Mouse (Mus musculus) limb, embryonic 14.5 days (tissue): ENCODE results near the gene Gm29427. TPM values are rescaled to one million over a fixed set of nuclear protein-coding genes. Genes with fewer than 3 reads are reported as not detected.

Source experiments
- ATAC-seq: fragments of 200-750 bp; cut with Nextera tagmentation; 2 replicates; pipeline ENCODE4 v1.8.0; 2017; ENCODE audit warnings: low read depth, moderate number of reproducible peaks, moderate TSS enrichment; ENCODE audit not compliant: low FRiP score
- DNase-seq: peaks from one replicate; pipeline ENCODE4 v3.0.0-alpha.2; 2015; ENCODE audit warnings: low spot score
- H3K27ac ChIP-seq: fragments of 300-500 bp; sonication (generic); replicated peaks from 2 replicates; pipeline ENCODE4 v1.5.1; 2014; ENCODE audit warnings: low read depth, mild to moderate bottlenecking, low read length, moderate library complexity, mixed read lengths
- H3K27me3 ChIP-seq: fragments of 300-500 bp; sonication (generic); 2 replicates; pipeline ENCODE4 v1.6.1; 2014; ENCODE audit warnings: low read length, mixed read lengths; ENCODE audit not compliant: control insufficient read depth, insufficient read depth
- H3K36me3 ChIP-seq: fragments of 300-500 bp; sonication (generic); 2 replicates; pipeline ENCODE4 v1.6.1; 2014; ENCODE audit warnings: mild to moderate bottlenecking, low read length, moderate library complexity, mixed read lengths; ENCODE audit not compliant: control insufficient read depth, insufficient read depth
- H3K4me1 ChIP-seq: fragments of 300-500 bp; sonication (generic); 2 replicates; pipeline ENCODE4 v1.6.1; 2014; ENCODE audit warnings: antibody characterized with exemption, low read length, mixed read lengths; ENCODE audit not compliant: control insufficient read depth, insufficient read depth
- H3K4me2 ChIP-seq: fragments of 300-500 bp; sonication (generic); replicated peaks from 2 replicates; pipeline ENCODE4 v1.6.1; 2014; ENCODE audit warnings: low read depth, mild to moderate bottlenecking, low read length, moderate library complexity; ENCODE audit not compliant: severe bottlenecking
- H3K4me3 ChIP-seq: fragments of 300-500 bp; sonication (generic); replicated peaks from 2 replicates; pipeline ENCODE4 v1.5.1; 2014; ENCODE audit warnings: low read length
- H3K9ac ChIP-seq: fragments of 300-500 bp; sonication (generic); 2 replicates; pipeline ENCODE4 v1.6.1; 2014; ENCODE audit warnings: mild to moderate bottlenecking, low read depth, low read length, moderate library complexity; ENCODE audit not compliant: severe bottlenecking
- H3K9me3 ChIP-seq: fragments of 300-500 bp; sonication (generic); 2 replicates; pipeline ENCODE4 v1.6.1; 2016; ENCODE audit warnings: low read length; ENCODE audit not compliant: control insufficient read depth
- POLR2A ChIP-seq: fragments of 200-500 bp; IDR thresholded peaks from 2 replicates; pipeline ENCODE4 v1.8.0; 2012; ENCODE audit warnings: inconsistent platforms, mild to moderate bottlenecking, moderate library complexity, borderline replicate concordance; ENCODE audit not compliant: insufficient read depth, insufficient read length; ENCODE audit errors: extremely low read depth
- WGBS: fragments of 180-500 bp; shearing (Covaris S2); extraction: QIAGEN DNeasy Blood & Tissue Kit; methylation state at CpG from one replicate; pipeline ENCODE4 v1.1.7; 2014; 5-methylcytosine and 5-hydroxymethylcytosine counted together
- polyA plus RNA-seq, 2 experiments: library from polyadenylated mRNA; depleted of rRNA in 1 of 2; stranded (reverse) in 1 of 2; unstranded in 1 of 2; fragments of >200 nt; fragmentation: Nextera tagmentation in 1 of 2; extraction: Ambion mirVana in 1 of 2; gene quantifications; 2 replicates each; pipeline versions ENCODE4 v1.2.1 to v1.2.3; 2012 to 2014

Gm29427 gene
- polyA plus RNA-seq, 2 experiments, result not detected

GRCm38 (mm10) chr1:130629521-130629920 lies 86.1 kb downstream of the Gm29427 start, which contains the start of gene Zp3r:
TSS of gene Zp3r (minus strand) at chr1:130629621.
- Histone ChIP-seq H3K27ac (no peak within 1 kb of the TSS), H3K36me3 (no peaks in the 10 kb centered on the region), H3K4me3 (no peak within 1 kb of the TSS), H3K27me3 (no peaks in the 10 kb centered on the region), H3K4me1 (no peaks in the 10 kb centered on the region), H3K4me2 (no peak within 1 kb of the TSS), H3K9me3 (no peaks in the 10 kb centered on the region), H3K9ac (no peak within 1 kb of the TSS)
- WGBS, result 97% methylated on average over 2 of the region's 2 CpGs
- TF ChIP-seq POLR2A, result no peak
- ATAC-seq (no peak), DNase-seq (no peak)

Other genes starting within 250 kb of the Gm29427 start
- gene Zp3r, start 86.2 kb downstream of the Gm29427 start, polyA plus RNA-seq (2012; rRNA removed), result not detected in 2 replicates
- not detected in 2 replicates for gene Zp3r, start 86.2 kb downstream of the Gm29427 start, polyA plus RNA-seq (2014; fragmentation: Nextera tagmentation; extraction: Ambion mirVana)
- 0.03 TPM in 1 of 2 replicates, not detected in the other for gene C4bp, start 54.2 kb downstream of the Gm29427 start, polyA plus RNA-seq (2012; rRNA removed)
- gene C4bp, start 54.2 kb downstream of the Gm29427 start, polyA plus RNA-seq (2014; fragmentation: Nextera tagmentation; extraction: Ambion mirVana), result not detected in 2 replicates
- gene Yod1, start 1.5 kb upstream of the Gm29427 start, polyA plus RNA-seq (2012; rRNA removed), result 2.9 TPM in 2 replicates
- gene Yod1, start 1.5 kb upstream of the Gm29427 start, polyA plus RNA-seq (2014; fragmentation: Nextera tagmentation; extraction: Ambion mirVana), result 7.2 and 7.9 TPM in 2 replicates
- 17.2 and 20.8 TPM in 2 replicates for gene Pfkfb2, start 13.5 kb upstream of the Gm29427 start, polyA plus RNA-seq (2012; rRNA removed)
- gene Pfkfb2, start 13.5 kb upstream of the Gm29427 start, polyA plus RNA-seq (2014; fragmentation: Nextera tagmentation; extraction: Ambion mirVana), result 7.3 and 8.5 TPM in 2 replicates
- gene AA986860, start 16.2 kb upstream of the Gm29427 start, polyA plus RNA-seq (2012; rRNA removed), result 1.9 and 2.8 TPM in 2 replicates
- gene AA986860, start 16.2 kb upstream of the Gm29427 start, polyA plus RNA-seq (2014; fragmentation: Nextera tagmentation; extraction: Ambion mirVana), result 8.1 and 10.6 TPM in 2 replicates
- gene Fcamr, start 85.1 kb upstream of the Gm29427 start, polyA plus RNA-seq (2012; rRNA removed), result 0.44 and 0.54 TPM in 2 replicates
- 0.11 and 0.28 TPM in 2 replicates for gene Fcamr, start 85.1 kb upstream of the Gm29427 start, polyA plus RNA-seq (2014; fragmentation: Nextera tagmentation; extraction: Ambion mirVana)
- gene Pigr, start 110.9 kb upstream of the Gm29427 start, polyA plus RNA-seq (2012; rRNA removed), result 0.08 TPM in 1 of 2 replicates, not detected in the other
- 0.15 TPM in 1 of 2 replicates, not detected in the other for gene Pigr, start 110.9 kb upstream of the Gm29427 start, polyA plus RNA-seq (2014; fragmentation: Nextera tagmentation; extraction: Ambion mirVana)
- not detected in 2 replicates for gene Fcmr, start 149.9 kb upstream of the Gm29427 start, polyA plus RNA-seq (2012; rRNA removed)
- gene Fcmr, start 149.9 kb upstream of the Gm29427 start, polyA plus RNA-seq (2014; fragmentation: Nextera tagmentation; extraction: Ambion mirVana), result not detected in 2 replicates
- not detected in 2 replicates for gene Il24, start 171.7 kb upstream of the Gm29427 start, polyA plus RNA-seq (2012; rRNA removed)
- not detected in 2 replicates for gene Il24, start 171.7 kb upstream of the Gm29427 start, polyA plus RNA-seq (2014; fragmentation: Nextera tagmentation; extraction: Ambion mirVana)
- not detected in 2 replicates for gene Il20, start 195.7 kb upstream of the Gm29427 start, polyA plus RNA-seq (2012; rRNA removed)
- gene Il20, start 195.7 kb upstream of the Gm29427 start, polyA plus RNA-seq (2014; fragmentation: Nextera tagmentation; extraction: Ambion mirVana), result not detected in 2 replicates
- gene Il19, start 224.3 kb upstream of the Gm29427 start, polyA plus RNA-seq (2012; rRNA removed), result 0.09 and 0.20 TPM in 2 replicates
- not detected in 2 replicates for gene Il19, start 224.3 kb upstream of the Gm29427 start, polyA plus RNA-seq (2014; fragmentation: Nextera tagmentation; extraction: Ambion mirVana)